Mouse (Mus musculus) c-Kit-positive CD71-positive TER-119-positive erythroid progenitor cells, embryonic 14.5 days (primary cell): ENCODE measurements around the gene Gm17581.

ENCODE experiments used
- DNase-seq: peaks from one replicate; pipeline ENCODE4 v3.0.0-alpha.2; 2013; ENCODE audit warnings: low spot score

Gm17581 gene

DNA sequence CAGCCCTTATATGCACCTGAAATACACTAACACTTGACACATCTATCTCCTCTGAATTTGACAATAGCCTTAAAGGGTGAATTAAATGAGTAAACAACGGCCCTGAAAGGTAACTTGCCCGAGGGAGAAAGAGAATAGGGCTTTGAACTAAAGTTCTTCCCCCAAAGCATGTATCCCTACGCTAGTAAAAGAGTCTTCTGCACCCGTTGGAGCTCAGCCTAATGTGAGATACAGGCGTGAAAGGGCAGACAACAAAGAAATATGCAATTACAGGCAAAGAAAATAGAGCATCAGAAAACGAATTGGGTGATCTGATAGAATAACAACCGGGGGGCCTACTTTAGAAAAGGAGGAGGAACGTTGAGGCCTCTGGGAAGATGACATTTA lies 44.3 kb downstream of the Gm17581 start:
- peak; percentile 12 for DNase-seq

DNA sequence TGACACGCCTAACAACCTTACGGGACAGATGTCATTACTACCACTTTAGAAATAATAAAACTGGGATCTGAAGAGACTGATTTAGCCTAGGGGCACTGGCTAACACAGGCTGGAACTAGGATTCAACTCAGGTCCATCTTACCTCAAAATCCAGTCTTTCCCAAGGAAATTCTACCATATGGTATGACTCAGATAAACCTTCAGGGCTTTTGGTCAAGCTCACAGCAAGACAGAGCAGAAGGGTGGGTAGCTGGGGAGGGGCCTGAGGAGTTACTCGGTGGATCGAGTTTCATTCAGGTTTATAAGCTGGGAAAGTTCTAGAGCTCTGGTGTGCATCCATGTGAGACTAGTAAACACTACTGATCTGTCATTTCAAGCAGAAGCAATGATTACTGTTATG lies 46.5 kb downstream of the Gm17581 start:
- DNase-seq = no peak

DNA sequence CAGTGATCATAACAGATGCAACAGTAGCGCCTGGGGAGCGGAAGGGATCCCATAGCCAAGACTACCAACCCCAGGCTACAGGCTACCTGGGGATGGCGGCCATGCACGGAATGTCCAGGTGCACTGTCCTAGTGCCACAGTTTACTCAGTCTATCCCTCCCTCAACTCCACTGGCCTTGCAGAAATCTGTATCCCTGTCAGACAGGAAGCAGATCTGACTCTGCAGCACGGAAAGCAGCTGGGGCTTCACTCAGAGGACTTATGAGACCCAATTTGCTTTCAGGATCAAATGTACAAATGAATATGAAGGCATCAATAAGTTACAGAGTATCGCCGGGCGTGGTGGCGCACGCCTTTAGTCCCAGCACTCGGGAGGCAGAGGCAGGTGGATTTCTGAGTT lies 47.9 kb downstream of the Gm17581 start:
- no peak for DNase-seq

DNA sequence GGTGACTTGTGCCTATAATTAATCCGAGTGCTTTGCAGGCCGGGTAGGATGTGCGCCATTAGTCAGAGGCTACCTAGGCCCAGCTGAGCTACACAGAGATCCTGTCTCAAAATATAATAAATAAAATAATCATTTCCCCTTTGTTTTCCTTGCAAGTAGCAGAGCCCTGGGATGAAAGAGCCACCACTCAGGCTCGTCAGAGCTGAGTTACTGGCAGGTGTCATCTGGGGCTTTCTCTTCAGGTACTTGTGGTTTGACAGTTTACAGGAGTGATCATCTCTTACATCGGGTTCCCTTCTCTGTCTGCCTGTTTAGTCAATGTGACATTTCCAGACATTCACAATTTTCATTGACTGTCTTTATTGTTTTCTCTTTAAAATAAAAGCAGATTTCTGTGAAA lies 49.1 kb downstream of the Gm17581 start:
- no peak for DNase-seq
